Mouse (Mus musculus): ENCODE measurements around the gene Defb20. TPM values are rescaled to one million over a fixed set of nuclear protein-coding genes. Genes with fewer than 3 reads are reported as not detected.

The Defb20 gene
- polyA plus RNA-seq, 1 experiment = not detected

DNA sequence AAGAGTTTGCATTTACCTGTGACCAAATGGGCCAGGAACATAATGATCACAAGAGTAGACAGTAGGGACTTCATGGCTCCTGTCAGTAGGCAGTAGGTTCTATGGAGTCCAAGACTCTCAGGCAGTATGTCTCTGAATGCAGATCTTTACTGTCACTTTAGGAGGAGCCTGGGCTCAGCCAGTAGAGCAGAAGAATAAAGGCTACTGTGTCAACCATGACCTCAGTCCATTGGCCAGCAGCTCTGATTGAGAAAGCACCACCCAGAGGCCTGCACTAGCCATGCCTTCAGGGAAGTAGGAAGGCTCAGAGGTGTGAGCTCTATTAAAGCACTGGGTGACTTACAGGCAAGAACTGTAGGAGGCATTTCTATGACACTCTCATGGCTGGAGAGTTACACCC lies 13.2 kb downstream of the Defb20 start, which contains the start of gene Defb22:
Gene Defb22, minus strand, starts transcription at position 101 of the 400 bp plus-strand sequence.
- TF ChIP-seq POLR2A (IDR thresholded peaks at IDR 0.05; ENCODE audit: borderline replicate concordance, extremely low read depth, low read depth, low read length) = no peak
- H3K4me1 ChIP-seq (ENCODE audit: control insufficient read depth, insufficient read depth, low read length) = no peaks in the 10 kb centered on the region
- no peak within 1 kb of the TSS for H3K4me3 ChIP-seq (replicated peaks; ENCODE audit: extremely low read depth, low read depth, low read length)
- no peak for DNase-seq

DNA sequence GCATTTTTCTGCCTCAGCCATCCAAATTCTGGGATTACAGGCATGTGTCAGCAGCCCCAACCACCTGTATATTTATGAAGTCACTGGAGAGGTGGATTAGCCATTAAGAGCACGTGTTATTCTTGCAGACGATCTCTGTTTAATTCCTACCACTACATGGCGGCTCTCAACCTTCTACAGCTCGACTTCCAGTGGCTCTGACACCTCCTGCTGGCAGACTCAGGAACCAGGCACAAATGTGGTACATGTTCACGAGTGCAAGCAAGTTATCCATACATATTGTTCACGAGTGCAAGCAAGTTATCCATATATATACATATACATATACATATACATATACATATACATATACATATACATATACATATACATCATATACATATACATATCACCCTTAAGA lies 16.3 kb downstream of the Defb20 start:
- Histone ChIP-seq H3K4me1 (ENCODE audit: control insufficient read depth, insufficient read depth, low read length) (no peaks in the 10 kb centered on the region), H3K4me3 (replicated peaks; ENCODE audit: extremely low read depth, low read depth, low read length) (no peak overlapping the region)
- TF ChIP-seq POLR2A (IDR thresholded peaks at IDR 0.05; ENCODE audit: borderline replicate concordance, extremely low read depth, low read depth, low read length) = no peak
- TF ChIP-seq CTCF (IDR thresholded peaks at IDR 0.05; ENCODE audit: insufficient read depth, low read length) = peak; percentile 23; the same call in 1 of the 2 replicates
- no peak for DNase-seq
- 72% methylated on average over 6 of the region's 6 CpGs for WGBS

DNA sequence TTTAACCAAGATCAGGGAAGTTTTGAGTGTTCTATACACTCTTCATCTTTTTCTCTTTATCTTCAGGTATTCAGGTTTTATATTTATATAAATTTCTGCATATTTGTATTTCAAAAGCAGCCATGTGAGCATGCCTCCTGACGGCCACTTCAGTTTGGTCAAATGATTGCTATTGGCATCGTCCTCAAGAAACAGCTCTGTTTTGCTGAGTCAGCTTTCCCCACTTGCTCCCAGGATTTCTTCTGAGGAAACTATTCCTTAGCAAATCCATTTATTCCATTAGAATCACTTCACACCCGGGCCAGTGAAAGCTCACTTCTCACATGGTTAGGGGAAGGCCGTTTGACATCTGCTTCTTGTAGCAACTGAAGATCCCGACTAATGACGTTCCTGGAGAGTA lies 21.2 kb downstream of the Defb20 start:
- no peaks in the 10 kb centered on the region for H3K4me1 ChIP-seq (ENCODE audit: control insufficient read depth, insufficient read depth, low read length)
- no peak for DNase-seq
- H3K4me3 ChIP-seq (replicated peaks; ENCODE audit: extremely low read depth, low read depth, low read length) = no peak overlapping the region
- WGBS = 55% methylated on average over 6 of the region's 6 CpGs
- TF ChIP-seq POLR2A (IDR thresholded peaks at IDR 0.05; ENCODE audit: borderline replicate concordance, extremely low read depth, low read depth, low read length) = no peak
- TF ChIP-seq CTCF (IDR thresholded peaks at IDR 0.05; ENCODE audit: insufficient read depth, low read length) = no peak

DNA sequence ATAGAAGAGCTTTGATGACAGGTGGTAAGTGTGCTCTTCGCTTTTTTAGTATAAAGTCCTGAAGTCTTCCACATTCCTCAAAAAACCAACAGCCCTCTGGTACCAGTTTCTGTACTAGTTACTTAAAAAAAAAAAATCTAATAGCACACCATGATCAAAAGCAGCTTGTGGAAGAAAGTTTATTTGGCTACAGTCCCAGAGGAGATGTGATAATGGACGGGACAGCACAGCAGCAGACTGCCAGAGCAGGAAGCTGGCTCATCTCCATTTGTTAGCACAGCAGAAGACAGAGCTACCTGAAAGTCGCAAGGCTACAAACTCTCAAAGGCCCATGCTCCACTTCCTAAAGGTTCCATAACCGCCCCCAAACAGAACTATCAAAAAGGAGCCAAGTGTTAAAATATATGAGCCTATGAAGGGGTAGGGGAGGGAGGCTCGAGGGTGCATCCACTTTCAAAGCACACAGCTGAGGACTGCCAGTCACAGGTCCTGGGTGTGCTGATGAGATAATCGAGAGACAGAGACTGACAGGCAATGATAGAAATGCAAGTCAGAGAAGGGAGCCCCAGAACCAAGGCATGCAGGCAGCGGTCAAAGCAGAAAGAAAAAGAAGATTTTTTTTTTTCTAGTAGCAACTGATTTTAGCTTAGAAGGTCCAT lies 23.5 kb downstream of the Defb20 start:
- DNase-seq = no peak
- TF ChIP-seq CTCF (IDR thresholded peaks at IDR 0.05; ENCODE audit: insufficient read depth, low read length) (no peak), POLR2A (IDR thresholded peaks at IDR 0.05; ENCODE audit: borderline replicate concordance, extremely low read depth, low read depth, low read length) (no peak)
- Histone ChIP-seq H3K4me1 (ENCODE audit: control insufficient read depth, insufficient read depth, low read length) (no peaks in the 10 kb centered on the region), H3K4me3 (replicated peaks; ENCODE audit: extremely low read depth, low read depth, low read length) (no peak overlapping the region)
- WGBS = 58% methylated on average over 7 of the region's 7 CpGs

DNA sequence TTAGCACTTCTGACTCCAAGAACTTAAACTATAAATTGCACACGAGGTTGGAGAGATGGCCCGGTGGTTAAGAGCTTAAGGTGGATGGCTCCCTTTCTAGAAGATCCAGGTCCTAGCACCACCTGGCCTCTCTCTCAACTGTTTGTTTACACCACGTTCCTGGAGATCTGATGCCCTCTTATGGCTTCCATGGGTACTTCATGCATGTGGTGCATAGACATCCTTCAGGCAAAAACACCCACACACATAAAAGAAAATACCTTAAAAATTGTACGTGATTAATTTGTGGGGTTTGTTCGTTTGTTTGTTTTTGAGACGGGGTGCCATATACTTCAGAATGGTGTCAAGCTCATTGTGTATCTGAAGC lies 24.0 kb downstream of the Defb20 start:
- TF ChIP-seq POLR2A (IDR thresholded peaks at IDR 0.05; ENCODE audit: borderline replicate concordance, extremely low read depth, low read depth, low read length) = no peak
- no peak for TF ChIP-seq CTCF (IDR thresholded peaks at IDR 0.05; ENCODE audit: insufficient read depth, low read length)
- DNase-seq = no peak
- WGBS = 80% methylated on average over 6 of the region's 6 CpGs
- H3K4me3 ChIP-seq (replicated peaks; ENCODE audit: extremely low read depth, low read depth, low read length) = no peak overlapping the region
- H3K4me1 ChIP-seq (ENCODE audit: control insufficient read depth, insufficient read depth, low read length) = no peaks in the 10 kb centered on the region

DNA sequence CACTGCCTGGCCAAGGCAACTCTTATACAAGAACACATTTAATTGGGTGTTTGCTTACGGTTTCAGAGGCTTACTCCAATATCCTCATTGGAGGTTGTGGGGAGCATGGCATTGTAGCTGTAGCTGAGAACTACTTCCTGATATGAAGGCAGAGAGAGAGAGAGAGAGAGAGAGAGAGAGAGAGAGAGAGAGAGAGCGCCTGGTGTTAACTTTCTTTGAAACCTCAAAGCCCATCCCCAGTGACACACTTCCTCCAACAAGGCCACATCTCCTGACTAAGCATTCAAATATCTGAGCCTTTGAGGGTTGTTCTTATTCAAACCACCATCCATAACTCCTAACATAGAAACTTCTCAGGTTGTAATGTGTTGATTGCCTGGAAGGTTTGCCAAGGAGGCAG lies 27.1 kb downstream of the Defb20 start:
- no peak for TF ChIP-seq POLR2A (IDR thresholded peaks at IDR 0.05; ENCODE audit: borderline replicate concordance, extremely low read depth, low read depth, low read length)
- TF ChIP-seq CTCF (IDR thresholded peaks at IDR 0.05; ENCODE audit: insufficient read depth, low read length) = no peak

DNA sequence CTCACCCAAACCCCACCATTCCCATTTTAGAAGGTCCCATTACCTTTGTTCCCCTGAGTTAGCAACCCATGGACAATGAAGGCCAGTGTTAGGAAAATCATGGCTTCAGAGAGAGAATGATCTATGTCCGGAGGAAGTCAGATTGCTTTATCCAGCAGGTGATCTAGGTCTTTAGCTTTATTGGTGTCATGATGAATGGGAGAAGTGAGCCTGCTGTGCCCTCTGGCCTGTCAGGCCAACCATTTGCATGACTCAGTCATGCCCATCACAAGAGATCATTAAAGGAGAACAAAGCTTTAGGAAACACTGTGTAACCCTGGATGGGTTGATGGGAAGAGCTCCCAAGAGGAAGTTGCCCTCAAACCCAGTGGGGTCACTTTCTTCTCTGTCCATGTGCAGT lies 34.7 kb downstream of the Defb20 start, which contains the start of gene Defb26:
Gene Defb26, minus strand, starts transcription at position 101 of the 400 bp plus-strand sequence.
- TF ChIP-seq CTCF (IDR thresholded peaks at IDR 0.05; ENCODE audit: insufficient read depth, low read length) (no peak), POLR2A (IDR thresholded peaks at IDR 0.05; ENCODE audit: borderline replicate concordance, extremely low read depth, low read depth, low read length) (no peak)
- DNase-seq = no peak
- WGBS = 94% methylated on average over 1 of the region's 1 CpGs
- Histone ChIP-seq H3K4me3 (replicated peaks; ENCODE audit: extremely low read depth, low read depth, low read length) (no peak within 1 kb of the TSS), H3K4me1 (ENCODE audit: control insufficient read depth, insufficient read depth, low read length) (no peaks in the 10 kb centered on the region)

More for the DNA sequence above, 27.1 kb downstream of the Defb20 start:
- Histone ChIP-seq H3K4me3 (replicated peaks; ENCODE audit: extremely low read depth, low read depth, low read length) (no peak overlapping the region), H3K4me1 (ENCODE audit: control insufficient read depth, insufficient read depth, low read length) (no peaks in the 10 kb centered on the region)
- no peak for DNase-seq
- 72% methylated on average over 2 of the region's 2 CpGs for WGBS

DNA sequence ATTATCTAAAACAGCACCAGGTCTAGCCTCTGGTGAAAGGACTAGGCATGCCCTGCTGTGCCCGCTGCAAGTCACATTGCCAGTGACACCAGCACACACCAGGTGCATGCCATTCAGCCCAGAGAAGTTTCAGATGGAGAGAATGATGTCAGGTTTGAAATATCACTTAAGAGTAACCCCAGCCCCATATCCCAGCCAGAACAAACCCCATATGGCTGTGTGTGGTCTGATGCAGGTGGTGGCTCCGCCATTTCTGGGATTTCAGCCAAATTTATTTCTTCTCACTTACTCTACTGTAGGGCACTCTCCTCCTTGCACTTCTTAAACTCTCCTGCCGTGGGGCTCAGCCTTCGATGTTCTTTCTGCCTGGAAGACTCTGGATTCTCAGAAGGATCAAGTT lies 39.2 kb downstream of the Defb20 start:
- no peak for DNase-seq
- WGBS = 51% methylated on average over 4 of the region's 4 CpGs
- no peak overlapping the region for H3K4me3 ChIP-seq (replicated peaks; ENCODE audit: extremely low read depth, low read depth, low read length)
- H3K4me1 ChIP-seq (ENCODE audit: control insufficient read depth, insufficient read depth, low read length) = no peaks in the 10 kb centered on the region
- TF ChIP-seq CTCF (IDR thresholded peaks at IDR 0.05; ENCODE audit: insufficient read depth, low read length) (no peak), POLR2A (IDR thresholded peaks at IDR 0.05; ENCODE audit: borderline replicate concordance, extremely low read depth, low read depth, low read length) (no peak)

DNA sequence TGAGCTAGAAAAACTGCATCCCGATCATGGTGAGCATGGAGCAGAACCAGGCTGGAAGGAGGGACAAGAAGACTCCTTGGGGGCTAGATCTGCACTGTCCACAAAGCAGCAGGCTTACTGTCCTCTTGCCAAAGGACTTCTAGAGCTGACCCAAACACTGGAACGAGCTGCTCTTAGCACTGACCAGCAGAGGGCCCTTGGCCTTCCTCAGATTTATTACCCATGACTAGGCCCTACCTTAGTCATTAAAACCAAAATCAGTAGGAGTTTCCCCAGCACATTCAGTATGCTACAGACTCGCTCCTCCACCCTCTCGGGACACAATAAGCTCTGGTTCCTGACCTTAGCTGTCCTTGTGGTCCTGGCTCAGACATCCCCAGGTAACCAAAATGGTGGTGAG lies 41.1 kb downstream of the Defb20 start, which contains the start of gene Defb28:
Gene Defb28, plus strand, starts transcription at position 275 of the 400 bp plus-strand sequence.
- DNase-seq = no peak
- 75% methylated on average over 4 of the region's 4 CpGs for WGBS
- TF ChIP-seq POLR2A (IDR thresholded peaks at IDR 0.05; ENCODE audit: borderline replicate concordance, extremely low read depth, low read depth, low read length) (no peak), CTCF (IDR thresholded peaks at IDR 0.05; ENCODE audit: insufficient read depth, low read length) (no peak)
- Histone ChIP-seq H3K4me3 (replicated peaks; ENCODE audit: extremely low read depth, low read depth, low read length) (no peak within 1 kb of the TSS), H3K4me1 (ENCODE audit: control insufficient read depth, insufficient read depth, low read length) (no peaks in the 10 kb centered on the region)

Other genes starting within 250 kb of the Defb20 start
- gene Tbc1d20, start 183.2 kb upstream of the Defb20 start, polyA plus RNA-seq (2012; rRNA removed) = 54.3 and 73.4 TPM in 2 replicates
- 268 and 356 TPM in 2 replicates for gene Rbck1, start 144.4 kb upstream of the Defb20 start, polyA plus RNA-seq (2012; rRNA removed)
- 6.1 and 6.9 TPM in 2 replicates for gene Trib3, start 133.0 kb upstream of the Defb20 start, polyA plus RNA-seq (2012; rRNA removed)
- gene Nrsn2, start 100.4 kb upstream of the Defb20 start, polyA plus RNA-seq (2012; rRNA removed) = 0.17 TPM in 1 of 2 replicates, not detected in the other
- 5.6 and 5.8 TPM in 2 replicates for gene Sox12, start 79.0 kb upstream of the Defb20 start, polyA plus RNA-seq (2012; rRNA removed)
- 5.1 and 5.8 TPM in 2 replicates for gene Zcchc3, start 62.0 kb upstream of the Defb20 start, polyA plus RNA-seq (2012; rRNA removed)
- gene 6820408C15Rik, start 61.5 kb upstream of the Defb20 start, polyA plus RNA-seq (2012; rRNA removed) = 8.1 and 8.5 TPM in 2 replicates
- gene Defb23, start 12.4 kb upstream of the Defb20 start, polyA plus RNA-seq (2012; rRNA removed) = not detected in 2 replicates
- gene Defb22, start 13.1 kb downstream of the Defb20 start, polyA plus RNA-seq (2012; rRNA removed) = not detected in 2 replicates
- not detected in 2 replicates for gene Defb26, start 34.6 kb downstream of the Defb20 start, polyA plus RNA-seq (2012; rRNA removed)
- gene Defb28, start 41.2 kb downstream of the Defb20 start, polyA plus RNA-seq (2012; rRNA removed) = not detected in 2 replicates
- not detected in 2 replicates for gene Defb29, start 63.0 kb downstream of the Defb20 start, polyA plus RNA-seq (2012; rRNA removed)
- not detected in 2 replicates for gene Gm17416, start 92.3 kb downstream of the Defb20 start, polyA plus RNA-seq (2012; rRNA removed)
- gene Defb21, start 95.7 kb downstream of the Defb20 start, polyA plus RNA-seq (2012; rRNA removed) = not detected in 2 replicates
- not detected in 2 replicates for gene Defb19, start 103.2 kb downstream of the Defb20 start, polyA plus RNA-seq (2012; rRNA removed)
- gene Defb45, start 122.3 kb downstream of the Defb20 start, polyA plus RNA-seq (2012; rRNA removed) = not detected in 2 replicates
- gene Defb36, start 127.3 kb downstream of the Defb20 start, polyA plus RNA-seq (2012; rRNA removed) = not detected in 2 replicates
- gene Defb25, start 146.0 kb downstream of the Defb20 start, polyA plus RNA-seq (2012; rRNA removed) = 1.1 TPM in 1 of 2 replicates, not detected in the other
- 12.4 and 16.2 TPM in 2 replicates for gene Rem1, start 149.9 kb downstream of the Defb20 start, polyA plus RNA-seq (2012; rRNA removed)
- gene H13, start 192.4 kb downstream of the Defb20 start, polyA plus RNA-seq (2012; rRNA removed) = 125 and 149 TPM in 2 replicates
- gene Mcts2, start 210.0 kb downstream of the Defb20 start, polyA plus RNA-seq (2012; rRNA removed) = 2.9 and 3.8 TPM in 2 replicates

Data from lung, adult 2 months (tissue).